Mouse (Mus musculus) embryonic facial prominence, embryonic 11.5 days (tissue): ENCODE measurements around the gene Dock1. TPM values are rescaled to one million over a fixed set of nuclear protein-coding genes. Genes with fewer than 3 reads are reported as not detected.
A peak's percentile ranks its signal among the peaks of the same experiment; 100 is the strongest.

ENCODE experiments used
- ATAC-seq: fragments of 200-750 bp; cut with Nextera tagmentation; replicated peaks from 2 replicates; pipeline ENCODE4 v1.8.0; 2017; ENCODE audit warnings: low read depth; ENCODE audit not compliant: insufficient number of reproducible peaks, low FRiP score, low TSS enrichment
- DNase-seq: peaks from one replicate; pipeline ENCODE4 v3.0.0-alpha.2; 2015; ENCODE audit warnings: low spot score
- H3K27ac ChIP-seq: fragments of 300-500 bp; sonication (generic); replicated peaks from 2 replicates; pipeline ENCODE4 v1.5.1; 2014; ENCODE audit warnings: mild to moderate bottlenecking, low read depth, low read length, control low read depth
- H3K27me3 ChIP-seq: fragments of 300-500 bp; sonication (generic); 2 replicates; pipeline ENCODE4 v1.6.1; 2014; ENCODE audit warnings: mild to moderate bottlenecking, low read length, moderate library complexity, mixed read lengths; ENCODE audit not compliant: control insufficient read depth, insufficient read depth
- H3K36me3 ChIP-seq: fragments of 300-500 bp; sonication (generic); replicated peaks from 2 replicates; pipeline ENCODE4 v1.6.1; 2014; ENCODE audit warnings: low read depth, mild to moderate bottlenecking, low read length, moderate library complexity, mixed read lengths; ENCODE audit not compliant: control insufficient read depth, insufficient read depth
- H3K4me1 ChIP-seq: fragments of 300-500 bp; sonication (generic); 2 replicates; pipeline ENCODE4 v1.6.1; 2014; ENCODE audit warnings: low read length, mixed read lengths; ENCODE audit not compliant: control insufficient read depth, insufficient read depth
- H3K4me2 ChIP-seq: fragments of 300-500 bp; sonication (generic); 2 replicates; pipeline ENCODE4 v1.6.1; 2014; ENCODE audit warnings: low read depth, mild to moderate bottlenecking, control low read depth, low read length, moderate library complexity
- H3K4me3 ChIP-seq: fragments of 300-500 bp; sonication (generic); 2 replicates; pipeline ENCODE4 v1.5.1; 2014; ENCODE audit warnings: low read depth, low read length, control low read depth
- H3K9ac ChIP-seq: fragments of 300-500 bp; sonication (generic); replicated peaks from 2 replicates; pipeline ENCODE4 v1.6.1; 2014; ENCODE audit warnings: mild to moderate bottlenecking, control low read depth, low read length
- H3K9me3 ChIP-seq: fragments of 300-500 bp; sonication (generic); replicated peaks from 2 replicates; pipeline ENCODE4 v1.6.1; 2016; ENCODE audit warnings: mild to moderate bottlenecking, low read length, inconsistent platforms, mixed read lengths; ENCODE audit not compliant: control insufficient read depth
- WGBS: fragments of 180-500 bp; shearing (Covaris S2); extraction: QIAGEN DNeasy Blood & Tissue Kit; methylation state at CpG from one replicate; pipeline ENCODE4 v1.1.7; 2014; 5-methylcytosine and 5-hydroxymethylcytosine counted together
- polyA plus RNA-seq: library from polyadenylated mRNA; unstranded; fragments of >200 nt; fragmentation: Nextera tagmentation; extraction: Ambion mirVana; gene quantifications from 2 replicates; pipeline ENCODE4 v1.2.1, GENCODE M21; 2014

The Dock1 gene
- polyA plus RNA-seq, 1 experiment from 2014 or later = 44.2 TPM

DNA sequence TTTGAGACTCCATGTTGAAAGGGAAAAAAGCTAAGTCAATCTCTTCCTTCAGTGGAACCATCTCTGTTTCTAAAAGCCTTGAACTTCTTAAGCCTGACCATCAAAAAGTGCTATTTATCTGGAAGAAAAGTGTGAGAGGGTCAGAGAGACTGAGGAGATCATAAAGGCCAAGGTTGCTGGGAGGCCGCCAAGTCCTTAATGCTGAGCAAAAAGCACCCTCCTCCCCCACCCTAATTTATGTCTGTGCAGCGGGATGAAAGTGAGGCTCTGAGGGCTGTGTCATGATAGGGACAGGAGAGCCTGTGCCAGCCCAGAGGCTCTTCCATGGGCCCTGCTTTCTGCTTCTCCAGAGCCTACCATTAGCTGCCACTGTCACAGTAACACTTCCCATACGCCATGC, 436.1 kb downstream of the Dock1 start:
- Histone ChIP-seq H3K4me3 (no peak overlapping the region), H3K9me3 (no peaks in the 10 kb centered on the region), H3K27ac (no peak overlapping the region), H3K9ac (no peak overlapping the region), H3K27me3 (no peaks in the 10 kb centered on the region), H3K4me1 (no peaks in the 10 kb centered on the region), H3K36me3 (no peaks in the 10 kb centered on the region), H3K4me2 (no peak overlapping the region)
- DNase-seq (no peak), ATAC-seq (no peak)
- 87% methylated on average over 3 of the region's 3 CpGs for WGBS

DNA sequence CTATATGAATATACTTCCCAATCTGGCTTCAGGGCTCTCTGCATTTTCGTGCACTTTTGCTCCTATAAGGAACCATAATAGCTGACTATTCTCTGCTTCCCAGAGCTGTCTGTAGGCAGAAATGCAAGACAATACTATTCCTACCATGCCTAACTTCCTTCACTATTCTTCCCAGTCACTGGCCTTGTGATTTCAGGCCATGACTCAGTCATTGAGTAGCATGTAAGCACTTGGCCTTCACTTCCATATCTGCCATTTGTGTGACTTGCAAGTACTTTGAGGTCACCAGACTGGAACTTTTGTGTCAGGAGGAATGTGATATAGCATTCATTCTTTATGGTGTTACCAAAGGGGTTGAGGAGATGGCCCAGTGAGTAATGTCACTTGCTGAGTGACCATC, 439.9 kb downstream of the Dock1 start:
- Histone ChIP-seq H3K36me3 (no peaks in the 10 kb centered on the region), H3K27me3 (no peaks in the 10 kb centered on the region), H3K9ac (no peak overlapping the region), H3K4me2 (no peak overlapping the region), H3K4me1 (no peaks in the 10 kb centered on the region), H3K4me3 (no peak overlapping the region), H3K9me3 (no peaks in the 10 kb centered on the region), H3K27ac (no peak overlapping the region)
- WGBS = 88% methylated on average over 1 of the region's 1 CpGs
- DNase-seq (no peak), ATAC-seq (no peak)

DNA sequence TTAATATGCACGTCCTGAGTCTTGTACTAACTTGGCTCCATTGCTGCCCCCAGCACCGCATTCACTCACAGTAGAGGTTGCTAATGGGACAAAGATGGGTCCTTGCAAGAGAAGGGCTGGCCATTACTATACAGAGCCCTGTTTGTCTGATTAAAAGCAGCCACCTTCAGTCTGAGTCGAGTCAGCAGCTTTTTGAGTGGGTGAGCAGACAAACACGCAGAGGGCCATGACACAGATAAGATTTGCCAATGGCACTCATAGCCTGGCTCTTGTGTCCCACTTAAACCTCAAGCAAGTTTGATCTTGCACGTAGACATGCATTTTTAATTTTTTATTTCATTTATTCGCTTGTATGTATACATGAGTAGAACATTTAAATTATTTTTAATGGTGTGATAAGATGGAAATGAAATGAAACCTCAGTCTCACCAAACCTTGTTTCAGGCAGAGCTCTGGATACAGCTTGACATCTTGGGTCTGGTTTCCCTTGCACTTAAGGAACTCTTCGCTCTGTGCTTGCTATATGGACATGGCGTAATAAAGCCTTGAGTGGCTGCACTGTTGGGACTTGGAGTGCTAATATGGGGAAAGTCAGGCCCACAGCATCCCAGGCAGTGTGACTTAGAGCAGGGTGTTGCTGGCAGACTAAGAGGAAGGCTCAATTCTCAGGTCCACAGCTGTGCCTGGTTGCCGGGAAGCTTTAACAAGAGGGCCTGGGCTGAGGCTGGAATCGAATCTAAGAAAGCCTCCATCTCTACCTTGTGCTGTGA, 455.0 kb downstream of the Dock1 start:
- H3K4me2 ChIP-seq = no peak overlapping the region
- H3K9ac ChIP-seq = no peak overlapping the region
- no peaks in the 10 kb centered on the region for H3K36me3 ChIP-seq
- H3K27ac ChIP-seq = no peak overlapping the region
- WGBS = 90% methylated on average over 10 of the region's 10 CpGs
- no peak overlapping the region for H3K4me3 ChIP-seq
- ATAC-seq (no peak), DNase-seq (no peak)
- no peaks in the 10 kb centered on the region for H3K9me3 ChIP-seq
- H3K27me3 ChIP-seq = no peaks in the 10 kb centered on the region
- H3K4me1 ChIP-seq = no peaks in the 10 kb centered on the region

DNA sequence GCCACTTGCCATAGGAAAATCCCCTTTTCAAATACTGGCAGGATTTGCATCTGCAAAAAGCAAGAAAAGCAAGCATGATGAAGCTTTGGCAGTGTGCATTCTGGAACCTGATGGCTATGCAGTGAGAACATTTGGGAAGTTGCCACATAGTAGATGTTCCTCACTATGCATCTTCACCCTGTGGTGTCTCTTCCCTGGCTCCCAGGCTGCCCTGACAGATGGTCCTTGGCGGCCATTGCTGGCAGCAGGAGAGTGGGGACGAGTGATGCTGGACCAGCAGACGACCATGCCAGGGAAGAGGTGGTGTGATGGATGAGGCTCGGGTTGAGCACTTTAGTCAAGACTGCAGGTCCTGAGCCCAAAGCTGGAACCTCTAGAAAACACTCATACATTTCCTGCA, 462.0 kb downstream of the Dock1 start:
- no peaks in the 10 kb centered on the region for H3K4me1 ChIP-seq
- no peaks in the 10 kb centered on the region for H3K36me3 ChIP-seq
- no peak overlapping the region for H3K9ac ChIP-seq
- no peaks in the 10 kb centered on the region for H3K27me3 ChIP-seq
- ATAC-seq (no peak), DNase-seq (no peak)
- H3K9me3 ChIP-seq = no peaks in the 10 kb centered on the region
- no peak overlapping the region for H3K4me2 ChIP-seq
- no peak overlapping the region for H3K27ac ChIP-seq
- WGBS = 86% methylated on average over 4 of the region's 4 CpGs
- no peak overlapping the region for H3K4me3 ChIP-seq

DNA sequence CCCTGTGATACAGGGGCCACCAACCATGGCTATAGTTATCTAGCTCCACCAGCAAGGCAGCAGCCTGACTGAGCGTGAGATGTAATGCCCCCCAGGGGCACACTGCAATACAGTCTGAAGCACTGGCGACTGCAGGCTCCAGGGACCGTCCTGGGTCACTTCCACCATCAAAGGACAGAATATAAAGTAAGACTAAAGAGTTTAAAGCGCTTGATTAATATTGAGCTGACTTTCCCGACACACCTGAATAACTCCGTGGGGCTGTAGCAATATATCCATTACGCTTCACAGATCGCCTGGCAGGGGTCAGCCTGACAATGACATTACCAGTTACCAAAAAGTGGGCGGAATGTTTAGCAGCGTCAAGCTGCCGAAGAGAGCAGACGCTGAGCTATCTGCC, 464.2 kb downstream of the Dock1 start:
- H3K4me1 ChIP-seq = no peaks in the 10 kb centered on the region
- ATAC-seq (no peak), DNase-seq (no peak)
- H3K9ac ChIP-seq = no peak overlapping the region
- no peaks in the 10 kb centered on the region for H3K27me3 ChIP-seq
- H3K4me2 ChIP-seq = no peak overlapping the region
- no peaks in the 10 kb centered on the region for H3K36me3 ChIP-seq
- no peak overlapping the region for H3K4me3 ChIP-seq
- H3K27ac ChIP-seq = no peak overlapping the region
- 76% methylated on average over 12 of the region's 12 CpGs for whole genome bisulfite sequencing
- H3K9me3 ChIP-seq = no peaks in the 10 kb centered on the region

DNA sequence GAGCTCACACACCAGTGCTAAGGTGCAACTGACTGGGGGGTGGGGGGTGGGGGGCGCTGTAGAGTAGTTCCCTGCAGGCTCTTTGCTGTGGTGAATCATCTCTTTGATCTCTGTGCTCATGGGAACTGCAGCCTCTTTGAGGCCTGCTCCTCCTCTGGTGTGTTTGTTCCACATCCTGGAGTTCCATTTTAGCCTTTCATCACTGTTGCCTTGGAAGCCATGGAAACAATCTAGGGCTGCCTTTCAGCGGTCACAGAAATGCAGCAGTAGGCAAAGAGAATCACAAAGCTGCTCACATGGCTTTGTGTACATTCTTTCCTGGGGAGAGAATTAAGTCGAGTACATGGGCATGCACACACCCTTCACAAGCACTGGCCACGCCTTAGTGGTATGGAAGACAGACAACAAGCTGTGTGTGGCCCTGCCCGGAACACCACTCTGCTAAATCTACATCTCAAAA, 468.7 kb downstream of the Dock1 start:
- Histone ChIP-seq H3K9me3 (no peaks in the 10 kb centered on the region), H3K9ac (no peak overlapping the region), H3K4me2 (no peak overlapping the region), H3K4me1 (no peaks in the 10 kb centered on the region), H3K4me3 (no peak overlapping the region), H3K27ac (no peak overlapping the region), H3K27me3 (no peaks in the 10 kb centered on the region), H3K36me3 (no peaks in the 10 kb centered on the region)
- ATAC-seq = peak; percentile 62; the same call in 1 of the 2 replicates
- WGBS = 50% methylated on average over 5 of the region's 5 CpGs
- peak; percentile 26 for DNase-seq

DNA sequence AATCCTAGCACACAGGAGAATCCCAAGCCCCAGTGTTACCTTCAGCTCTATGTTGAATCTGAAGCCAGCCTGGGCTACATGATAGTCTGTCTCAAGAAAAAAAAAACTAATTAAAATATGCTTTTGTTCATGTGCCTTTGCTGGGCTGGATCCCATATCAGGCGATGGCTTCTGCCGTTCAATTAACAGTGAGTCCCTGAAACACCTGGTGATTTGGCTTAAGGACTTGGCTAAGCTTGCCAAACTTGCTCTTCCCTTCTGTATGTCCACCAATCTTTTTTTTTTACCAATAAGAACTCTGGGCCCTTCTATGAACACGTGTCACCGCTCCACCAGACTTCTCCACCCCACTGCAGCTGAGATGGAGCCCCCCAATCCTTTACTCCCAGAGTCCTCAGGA, 474.3 kb downstream of the Dock1 start:
- no peak for DNase-seq
- H3K27ac ChIP-seq = no peak overlapping the region
- ATAC-seq = no peak
- no peak overlapping the region for H3K9ac ChIP-seq
- H3K36me3 ChIP-seq = no peaks in the 10 kb centered on the region; the same call in 1 of the 2 replicates
- no peaks in the 10 kb centered on the region for H3K27me3 ChIP-seq
- H3K9me3 ChIP-seq = no peaks in the 10 kb centered on the region
- H3K4me2 ChIP-seq = no peak overlapping the region
- WGBS = 97% methylated on average over 4 of the region's 4 CpGs
- no peak overlapping the region for H3K4me3 ChIP-seq
- H3K4me1 ChIP-seq = no peaks in the 10 kb centered on the region

DNA sequence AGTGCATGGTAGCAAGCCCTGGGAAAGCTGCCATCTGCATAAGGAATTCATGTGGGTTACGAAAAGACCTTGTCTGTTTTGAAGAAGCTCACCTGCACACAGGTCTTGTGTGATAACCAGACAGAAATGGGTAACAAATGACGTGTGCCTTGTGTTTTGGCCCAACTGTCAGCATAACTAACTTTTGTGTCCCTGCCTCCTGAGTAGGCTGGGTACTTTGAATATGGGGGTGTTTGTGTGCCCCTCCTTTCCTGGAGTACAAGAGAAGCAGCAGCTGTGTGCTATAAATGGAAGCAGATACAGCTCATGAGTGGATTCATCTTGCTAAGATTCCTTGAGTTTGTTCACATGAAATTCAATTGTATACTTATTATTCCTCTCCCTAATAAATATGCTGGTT, 480.5 kb downstream of the Dock1 start:
- Histone ChIP-seq H3K27ac (no peak overlapping the region), H3K9me3 (no peaks in the 10 kb centered on the region), H3K27me3 (no peaks in the 10 kb centered on the region), H3K9ac (no peak overlapping the region), H3K36me3 (no peaks in the 10 kb centered on the region; the same call in 1 of the 2 replicates), H3K4me1 (no peaks in the 10 kb centered on the region), H3K4me3 (no peak overlapping the region), H3K4me2 (no peak overlapping the region)
- WGBS = 88% methylated on average over 2 of the region's 2 CpGs
- ATAC-seq = no peak
- DNase-seq = no peak
